Mouse (Mus musculus) bone marrow macrophage, adult 2 months (primary cell): Measurements from ENCODE around the gene Gzmg. TPM values are rescaled to one million over a fixed set of nuclear protein-coding genes. Genes with fewer than 3 reads are reported as not detected.
"Not testable (repeated sequence)": the region's sequence is repeated elsewhere in the genome, so short reads cannot be mapped to it uniquely, and the experiment has no call there.

Experiments
- H3K27ac ChIP-seq: 2 replicates; pipeline ENCODE4 v1.5.1; 2012; ENCODE audit warnings: low read depth, low read length; ENCODE audit not compliant: insufficient read depth
- H3K4me1 ChIP-seq: 2 replicates; pipeline ENCODE4 v1.6.1; 2012; ENCODE audit warnings: low read length; ENCODE audit not compliant: control insufficient read depth, insufficient read depth
- H3K4me3 ChIP-seq: 2 replicates; pipeline ENCODE4 v1.5.1; 2012; ENCODE audit warnings: mild to moderate bottlenecking, low read length, moderate library complexity; ENCODE audit not compliant: insufficient read depth
- CTCF ChIP-seq: IDR thresholded peaks from 2 replicates; pipeline ENCODE4 v1.5.1; 2012; ENCODE audit warnings: low read depth, mild to moderate bottlenecking, low read length, moderate library complexity
- POLR2A ChIP-seq: IDR thresholded peaks from 2 replicates; pipeline ENCODE4 v1.6.1; 2012; ENCODE audit warnings: mild to moderate bottlenecking, low read depth, low read length, borderline replicate concordance
- polyA plus RNA-seq: library from polyadenylated mRNA; stranded (reverse); fragments of >200 nt; gene quantifications from 2 replicates; pipeline ENCODE4 v1.2.4, GENCODE M21; 2012; ENCODE audit not compliant: missing spikeins, insufficient read depth, insufficient read length

Gene Gzmg
- polyA plus RNA-seq, 1 experiment: not detected

DNA sequence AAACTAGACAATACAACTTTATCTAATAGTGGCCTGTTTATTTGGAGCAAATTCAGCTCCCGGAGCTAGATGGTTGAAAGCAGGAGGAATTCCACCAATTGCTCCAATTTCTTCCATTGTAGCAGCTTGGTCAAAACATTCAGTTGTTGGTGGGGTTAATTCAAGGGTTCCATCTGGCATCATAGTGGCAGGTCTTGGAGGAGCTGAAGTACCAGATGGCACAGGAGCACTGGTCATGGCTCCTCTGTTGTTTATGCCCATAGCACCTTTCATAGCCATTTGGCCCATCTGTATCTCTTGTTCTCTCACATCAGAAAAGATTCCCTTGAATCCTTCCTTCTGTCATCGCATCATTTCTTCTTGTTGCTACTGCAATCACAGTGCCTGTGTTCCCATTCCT, 2.7 kb upstream of the Gzmg start:
- TF ChIP-seq POLR2A (no peak), CTCF (no peak)
- no peak overlapping the region for H3K4me3 ChIP-seq

DNA sequence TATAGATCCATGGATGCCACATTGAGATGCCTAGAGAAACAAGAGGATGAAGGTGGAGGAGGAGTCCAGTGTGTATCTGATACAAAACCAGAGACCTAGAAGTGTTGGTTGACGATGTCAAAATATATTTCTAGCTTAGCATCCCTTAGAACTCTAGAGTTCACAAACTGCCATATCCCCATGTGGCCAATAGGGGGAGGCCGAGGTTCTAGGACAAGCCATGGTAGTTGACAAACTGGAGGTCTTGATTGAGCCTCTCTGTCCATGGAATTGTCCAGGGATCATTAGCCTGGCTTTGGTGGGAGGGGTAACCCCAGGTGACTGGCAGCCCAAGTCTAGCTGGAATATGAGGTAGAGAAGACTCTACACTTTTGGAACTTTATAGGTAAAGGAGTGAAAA, 4.0 kb downstream of the Gzmg start:
- no peaks in the 10 kb centered on the region for H3K4me1 ChIP-seq
- TF ChIP-seq POLR2A (no peak), CTCF (no peak)
- no peak overlapping the region for H3K27ac ChIP-seq
- H3K4me3 ChIP-seq: no peak overlapping the region

More for the DNA sequence above, 2.7 kb upstream of the Gzmg start:
- no peaks in the 10 kb centered on the region for H3K4me1 ChIP-seq
- no peak overlapping the region for H3K27ac ChIP-seq

DNA sequence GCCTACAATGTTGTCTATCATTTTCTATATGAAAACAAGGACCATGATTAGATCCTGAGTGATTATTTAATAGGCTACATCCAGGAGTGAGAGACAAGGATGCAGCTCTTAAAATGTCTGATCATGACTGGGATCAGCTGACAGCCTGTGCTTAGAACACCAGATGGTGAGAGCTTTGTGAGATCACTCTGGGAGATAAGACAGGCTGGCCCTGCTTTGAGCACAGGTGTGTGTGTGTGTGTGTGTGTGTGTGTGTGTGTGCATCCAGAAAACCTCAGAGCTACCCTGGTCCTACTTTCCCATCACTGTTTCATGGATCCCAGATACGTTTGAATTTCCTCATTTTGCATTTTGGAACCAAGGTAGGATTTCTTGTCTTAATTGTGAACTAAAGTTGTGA, 25.7 kb downstream of the Gzmg start:
- H3K4me1 ChIP-seq, H3K4me3 ChIP-seq, H3K27ac ChIP-seq: not testable (repeated sequence)

DNA sequence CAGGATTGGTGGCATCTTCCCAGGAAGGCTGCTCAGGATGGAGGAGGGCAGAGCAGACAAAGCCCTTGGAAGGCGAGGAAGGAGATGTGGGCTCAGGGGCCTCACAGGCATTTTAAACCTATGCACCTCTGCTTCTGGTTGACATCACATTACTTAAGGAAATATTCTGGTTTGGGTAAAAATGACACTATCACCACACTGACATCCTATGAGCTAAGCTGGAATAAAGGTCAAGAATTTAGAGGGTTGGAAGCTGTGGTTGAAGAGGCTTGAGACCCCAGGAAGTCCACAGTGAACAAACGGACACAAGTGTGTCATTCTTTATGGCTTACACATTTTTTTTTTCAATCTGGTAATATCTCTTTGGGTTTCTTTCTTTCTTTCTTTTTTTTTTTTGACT, 26.9 kb downstream of the Gzmg start, which contains the start of gene Gzmd:
Gene Gzmd, minus strand, starts transcription at position 101 of the 400 bp plus-strand sequence.
- not testable (repeated sequence) for H3K4me1 ChIP-seq, H3K4me3 ChIP-seq, H3K27ac ChIP-seq

DNA sequence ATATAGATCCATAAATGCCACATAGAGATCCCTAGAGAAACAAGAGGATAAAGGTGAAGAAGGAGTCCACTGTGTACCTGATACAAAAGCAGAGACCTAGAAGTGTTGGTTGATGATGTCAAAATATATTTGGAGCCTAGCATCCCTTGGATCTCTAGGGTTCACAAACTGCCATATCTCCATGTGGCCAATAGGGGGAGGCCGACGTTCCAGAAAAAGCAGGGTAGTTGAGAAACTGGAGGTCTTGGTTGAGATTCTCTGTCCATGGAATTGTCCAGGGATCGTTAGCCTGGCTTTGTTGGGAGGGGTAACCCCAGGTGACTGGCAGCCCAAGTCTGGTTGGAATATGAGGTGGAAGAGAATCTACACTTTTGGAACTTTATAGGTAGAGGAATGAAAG, 31.0 kb downstream of the Gzmg start:
- H3K27ac ChIP-seq: no peak overlapping the region
- H3K4me1 ChIP-seq: no peaks in the 10 kb centered on the region
- no peak overlapping the region for H3K4me3 ChIP-seq
- TF ChIP-seq CTCF (no peak), POLR2A (no peak)

DNA sequence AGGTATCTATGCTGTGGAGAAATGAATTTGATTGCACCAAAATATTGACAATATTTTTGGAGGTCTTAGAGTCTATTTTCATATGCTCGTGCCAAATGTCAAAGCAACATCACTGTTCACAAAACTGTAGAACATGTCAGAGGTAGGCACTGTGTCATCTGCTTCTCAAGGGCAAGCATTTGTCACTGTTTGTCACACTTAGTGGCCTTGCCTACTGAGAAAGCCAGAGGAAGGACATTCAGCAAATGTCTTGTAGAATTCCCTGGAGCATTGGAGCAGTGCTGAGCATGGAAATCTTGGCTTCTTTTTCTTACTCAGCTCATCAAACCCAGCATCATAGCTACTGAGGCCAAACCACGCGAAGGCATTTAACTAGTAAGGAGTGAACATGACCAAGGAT, 35.9 kb downstream of the Gzmg start:
- no peaks in the 10 kb centered on the region for H3K4me1 ChIP-seq
- no peak overlapping the region for H3K4me3 ChIP-seq
- TF ChIP-seq CTCF (no peak), POLR2A (no peak)
- no peak overlapping the region for H3K27ac ChIP-seq

DNA sequence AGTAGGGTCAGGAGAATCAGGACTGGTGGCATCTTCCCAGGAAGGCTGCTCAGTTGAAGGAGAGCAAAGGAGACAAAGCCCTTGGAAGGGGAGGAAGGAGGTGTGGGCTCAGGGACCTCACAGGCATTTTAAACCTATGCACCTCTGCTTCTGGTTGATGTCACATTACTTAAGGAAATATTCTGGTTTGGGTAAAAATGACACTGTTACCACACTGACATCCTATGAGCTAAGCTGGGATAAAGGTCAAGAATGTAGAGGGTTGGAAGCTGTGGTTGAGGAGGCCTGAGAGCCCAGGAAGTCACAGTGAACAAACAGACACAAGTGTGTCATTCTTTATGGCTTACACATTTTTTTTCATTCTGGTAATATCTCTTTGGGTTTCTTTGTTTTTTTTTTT, 38.9 kb downstream of the Gzmg start, which contains the start of gene Gzme:
Gene Gzme, minus strand, starts transcription at position 101 of the 400 bp plus-strand sequence.
- Histone ChIP-seq H3K4me3 (no peak within 1 kb of the TSS), H3K4me1 (no peaks in the 10 kb centered on the region), H3K27ac (no peak within 1 kb of the TSS)
- no peak for TF ChIP-seq POLR2A

DNA sequence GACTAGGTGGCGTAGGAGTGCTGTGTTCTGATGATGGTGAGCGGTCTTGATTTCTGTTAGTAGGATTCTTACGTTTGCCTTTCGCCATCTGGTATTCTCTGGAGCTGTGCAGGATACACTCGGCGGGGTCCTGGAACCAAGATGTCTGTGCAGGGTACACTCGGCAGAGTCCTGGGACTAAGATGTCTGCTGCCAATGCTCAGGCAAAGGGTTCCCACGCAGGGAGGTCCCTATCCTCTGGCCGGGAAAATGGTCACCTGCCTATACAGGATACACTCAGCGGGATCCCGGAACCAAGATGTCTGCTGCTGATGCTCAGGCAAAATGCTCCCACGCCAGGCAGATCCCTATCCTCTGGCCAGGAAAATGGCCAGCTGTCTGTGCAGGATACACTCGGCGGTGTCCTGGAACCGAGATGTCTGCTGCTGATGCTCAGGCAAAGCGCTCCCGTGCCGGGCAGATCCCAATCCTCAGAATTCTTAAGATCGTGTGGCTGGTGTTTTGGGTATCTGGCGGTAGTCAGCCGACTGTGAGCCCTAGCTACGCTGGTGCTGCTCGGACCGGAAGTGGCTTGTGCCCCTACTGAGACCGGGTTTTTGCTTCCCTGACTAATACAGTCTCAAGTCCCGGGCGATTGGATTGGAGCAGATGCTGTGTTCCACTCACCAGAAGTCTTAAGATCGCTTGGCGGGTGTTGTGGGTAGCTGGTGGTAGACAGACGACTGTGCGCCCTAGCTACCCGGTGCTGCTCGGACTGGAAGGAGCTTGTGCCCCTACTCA, 43.7 kb downstream of the Gzmg start:
- H3K4me3 ChIP-seq, H3K27ac ChIP-seq, H3K4me1 ChIP-seq: not testable (repeated sequence)

Other genes with a start within 250 kb of the Gzmg start
- gene Cma1, start 214.9 kb downstream of the Gzmg start, polyA plus RNA-seq: not detected in 2 replicates
- gene Cma2, start 208.6 kb downstream of the Gzmg start, polyA plus RNA-seq: not detected in 2 replicates
- gene Mcpt1, start 141.6 kb downstream of the Gzmg start, polyA plus RNA-seq: not detected in 2 replicates
- not detected in 2 replicates for gene Mcpt9, start 129.1 kb downstream of the Gzmg start, polyA plus RNA-seq
- not detected in 2 replicates for gene Mcpt2, start 117.5 kb downstream of the Gzmg start, polyA plus RNA-seq
- not detected in 2 replicates for gene Mcpt4, start 97.3 kb downstream of the Gzmg start, polyA plus RNA-seq
- 0.67 TPM in 1 of 2 replicates, not detected in the other for gene Mcpt8, start 74.3 kb downstream of the Gzmg start, polyA plus RNA-seq
- gene Ctsg, start 57.0 kb downstream of the Gzmg start, polyA plus RNA-seq: not detected in 2 replicates
- gene Gzme, start 39.0 kb downstream of the Gzmg start, polyA plus RNA-seq: 0.60 and 1.1 TPM in 2 replicates
- not detected in 2 replicates for gene Gzmd, start 27.0 kb downstream of the Gzmg start, polyA plus RNA-seq
- not detected in 2 replicates for gene Gzmn, start 15.0 kb upstream of the Gzmg start, polyA plus RNA-seq
- not detected in 2 replicates for gene Gzmf, start 51.8 kb upstream of the Gzmg start, polyA plus RNA-seq
- not detected in 2 replicates for gene Gzmc, start 75.1 kb upstream of the Gzmg start, polyA plus RNA-seq
- gene Gzmb, start 102.7 kb upstream of the Gzmg start, polyA plus RNA-seq: not detected in 2 replicates
- not detected in 2 replicates for gene Atp12a, start 205.5 kb upstream of the Gzmg start, polyA plus RNA-seq
- 0.83 and 1.3 TPM in 2 replicates for gene Rnf17, start 243.0 kb upstream of the Gzmg start, polyA plus RNA-seq